Mouse (Mus musculus) liver, adult (tissue): ENCODE data around the gene Sox21.

Source experiments
- GATA4 ChIP-seq: IDR thresholded peaks from 2 replicates; pipeline ENCODE4 v1.6.1; 2014; ENCODE audit warnings: mild to moderate bottlenecking, low read length; ENCODE audit not compliant: insufficient replicate concordance

Gene Sox21

GRCm38 (mm10) chr14:118236886-118237289 is at the start of gene Sox21:
Sox21 (minus strand) TSS chr14:118237030.
- TF ChIP-seq GATA4: no peak

GRCm38 (mm10) chr14:118286096-118286495 is 49.3 kb upstream of the Sox21 start:
- TF ChIP-seq GATA4: no peak

DNA sequence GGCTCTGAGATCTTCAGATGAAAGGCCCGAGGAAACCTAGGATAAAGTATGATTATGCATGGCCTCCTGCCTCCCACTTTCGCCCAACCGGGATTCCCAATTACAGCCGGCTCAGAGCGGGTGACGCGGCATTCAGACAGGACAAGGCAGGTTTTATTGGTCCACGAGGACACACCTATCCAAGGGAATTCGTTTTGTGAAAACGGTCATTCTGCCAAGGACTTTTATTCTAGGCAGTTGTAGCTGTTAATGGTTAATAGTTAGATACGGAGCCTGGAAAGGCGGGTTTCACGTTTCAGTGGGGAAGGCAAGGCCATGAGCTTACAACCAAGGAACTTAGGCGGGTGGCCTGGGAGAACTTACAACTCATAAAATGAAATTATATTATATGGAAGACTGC is 46.1 kb upstream of the Sox21 start:
- TF ChIP-seq GATA4: no peak

DNA sequence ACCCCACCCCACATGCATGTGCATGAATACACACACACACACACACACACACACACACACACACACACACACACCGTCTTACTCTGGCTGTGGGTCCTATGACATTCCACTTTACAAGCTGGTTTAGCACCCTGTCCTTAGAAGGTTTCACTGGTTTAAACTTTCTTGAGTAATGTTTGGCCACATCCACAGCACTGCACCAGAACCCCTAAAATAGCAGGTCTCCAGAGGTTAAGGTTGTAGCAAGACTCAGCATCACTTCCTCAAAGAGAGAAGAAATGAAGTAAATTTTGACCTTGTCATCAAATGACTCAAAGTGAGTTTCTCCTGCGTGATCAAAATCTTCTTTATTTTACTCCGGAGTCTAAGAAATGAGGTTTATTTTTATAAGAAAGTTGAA is 45.4 kb upstream of the Sox21 start:
- no peak for TF ChIP-seq GATA4

DNA sequence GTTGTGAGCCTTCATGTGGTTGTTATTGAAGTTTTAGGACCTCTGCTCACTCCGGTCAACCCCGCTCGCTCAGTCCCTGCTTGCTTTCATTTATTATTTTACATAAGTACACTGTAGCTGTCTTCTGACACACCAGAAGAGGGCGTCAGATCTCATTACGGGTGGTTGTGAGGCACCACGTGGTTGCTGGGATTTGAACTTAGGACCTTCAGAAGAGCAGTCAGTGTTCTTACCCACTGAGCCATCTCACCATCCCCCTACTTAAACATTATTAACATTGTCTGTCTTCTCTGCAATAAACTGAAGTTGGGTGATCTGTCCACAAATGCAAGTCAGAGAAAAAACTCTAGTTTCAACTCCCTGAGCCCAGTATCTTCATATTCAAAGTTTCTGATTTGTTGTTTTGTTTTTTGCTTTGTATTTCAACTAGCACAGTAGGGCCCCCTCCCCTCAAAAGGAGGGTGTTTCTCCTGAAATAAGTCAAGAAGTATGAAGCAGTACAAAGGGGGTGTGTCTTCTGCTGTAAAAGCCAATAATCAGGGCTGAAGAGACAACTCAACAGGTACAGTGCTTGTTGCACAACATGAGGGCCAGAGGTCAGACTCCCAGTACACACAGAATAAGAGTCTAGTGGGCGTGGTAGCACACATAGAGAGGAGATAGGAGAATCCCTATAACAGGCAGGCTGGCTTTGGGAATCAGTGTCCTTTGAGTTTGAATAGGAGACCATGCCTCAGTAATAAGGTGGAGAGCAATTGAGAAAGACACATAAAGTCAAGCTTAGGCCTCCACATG is 41.1 kb upstream of the Sox21 start:
- TF ChIP-seq GATA4: no peak

DNA sequence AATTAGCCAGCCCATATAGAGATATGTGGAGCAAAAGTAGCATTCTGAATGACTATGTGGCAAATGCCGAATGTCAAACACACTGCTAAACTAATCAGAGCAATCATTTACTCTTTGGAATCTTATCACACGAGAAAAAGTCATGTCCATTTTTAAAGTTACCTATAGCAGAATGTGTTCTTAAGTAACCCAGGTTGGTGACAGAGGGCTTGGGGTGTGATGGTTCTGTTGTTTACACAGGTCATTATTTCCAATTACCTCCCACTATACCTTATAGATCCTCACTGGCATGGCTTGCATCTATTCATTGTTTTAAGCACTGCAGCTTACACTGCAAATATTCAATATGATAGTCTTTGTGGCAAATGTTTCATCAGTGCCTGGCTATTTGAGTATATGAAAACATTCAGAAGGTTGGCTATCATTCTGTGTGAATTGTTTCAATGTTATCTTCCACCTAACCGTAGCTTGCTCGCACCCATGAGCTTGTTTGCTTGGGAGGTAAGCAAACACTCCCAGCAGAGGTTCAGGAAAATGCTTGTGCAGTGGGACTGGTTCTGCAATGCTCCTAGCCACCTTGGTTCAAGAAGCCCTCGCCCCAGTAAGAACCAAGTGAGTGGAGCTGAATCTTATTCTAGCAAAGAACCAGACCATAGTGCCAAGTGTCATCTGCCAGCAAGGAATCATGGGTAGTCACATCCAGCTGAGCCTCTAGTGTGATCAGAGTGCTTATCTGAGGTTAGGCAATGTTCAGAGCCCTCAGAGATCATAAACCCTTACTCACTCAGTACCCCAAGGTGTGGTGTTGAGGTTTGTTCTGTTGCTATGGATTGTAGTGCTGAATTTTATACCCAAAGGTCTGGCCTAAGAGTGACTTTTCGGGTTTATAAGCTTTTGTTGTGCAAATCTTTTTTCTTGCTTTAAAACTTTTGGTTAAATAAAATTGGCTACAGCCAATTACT is 36.0 kb upstream of the Sox21 start:
- no peak for TF ChIP-seq GATA4

- no peak for TF ChIP-seq GATA4
These were observed 32.0 kb upstream of the Sox21 start for GRCm38 (mm10) chr14:118268849-118269248.

DNA sequence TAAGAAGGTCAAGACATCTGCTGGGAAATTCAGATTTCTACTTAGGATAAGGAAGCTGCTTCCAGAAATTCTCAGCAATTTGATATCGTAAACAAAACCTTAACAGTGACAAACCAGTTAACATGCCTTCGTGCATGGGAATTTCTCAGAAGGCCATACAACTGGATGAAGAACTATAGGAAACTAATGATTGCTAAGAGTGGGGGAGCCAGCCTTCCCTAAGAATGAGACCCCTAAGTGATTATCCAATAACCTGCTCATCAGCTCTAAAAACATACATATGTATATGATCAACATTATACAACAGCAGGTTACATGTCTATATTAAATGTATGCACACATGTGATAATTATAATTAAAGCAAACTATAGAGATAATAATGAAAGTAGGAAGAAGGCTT is 29.8 kb upstream of the Sox21 start, which contains the start of gene Gm9376:
Gene Gm9376, plus strand, starts transcription at position 301 of the 400 bp plus-strand sequence.
- no peak for TF ChIP-seq GATA4

- no peak for TF ChIP-seq GATA4
These were observed 16.6 kb upstream of the Sox21 start for GRCm38 (mm10) chr14:118253381-118253780.

DNA sequence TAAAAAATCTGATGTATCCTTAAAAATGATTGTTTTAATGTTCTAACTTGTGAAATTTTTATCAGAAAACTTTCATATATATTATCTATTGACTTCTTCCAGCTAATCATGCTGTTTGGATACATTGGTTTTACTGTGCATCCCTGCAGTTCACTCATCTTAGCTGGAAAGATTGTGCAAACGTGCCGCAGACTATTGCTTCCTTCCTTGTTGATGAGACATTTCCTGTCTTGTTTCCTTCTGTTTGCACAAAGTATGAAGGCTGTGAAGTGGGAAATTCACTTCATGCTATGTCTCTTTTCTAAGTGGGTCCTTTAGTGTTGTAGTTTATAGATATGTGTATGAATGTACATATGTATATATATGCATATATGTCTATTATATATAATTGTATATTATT is 4.6 kb upstream of the Sox21 start:
- no peak for TF ChIP-seq GATA4

DNA sequence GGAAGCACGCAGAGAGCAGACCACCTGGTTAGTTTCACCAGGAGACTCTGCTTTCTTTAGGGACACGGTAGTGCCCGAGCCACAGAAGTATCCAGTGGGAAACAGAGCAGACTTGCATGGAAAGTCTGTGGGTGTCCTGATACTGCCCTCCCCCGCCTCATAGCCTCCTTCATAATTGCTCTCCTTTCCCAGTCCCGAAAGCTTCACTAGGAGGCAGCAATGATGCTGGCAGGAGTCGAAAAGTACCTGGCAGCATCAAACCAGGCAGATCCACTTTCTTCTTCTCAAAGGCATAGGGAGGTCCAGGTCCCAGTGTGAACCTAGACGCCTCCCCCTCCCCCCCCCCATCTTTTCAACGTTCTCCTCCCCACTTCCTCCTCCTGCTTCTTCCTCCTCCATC is 2.5 kb upstream of the Sox21 start:
- no peak for TF ChIP-seq GATA4

DNA sequence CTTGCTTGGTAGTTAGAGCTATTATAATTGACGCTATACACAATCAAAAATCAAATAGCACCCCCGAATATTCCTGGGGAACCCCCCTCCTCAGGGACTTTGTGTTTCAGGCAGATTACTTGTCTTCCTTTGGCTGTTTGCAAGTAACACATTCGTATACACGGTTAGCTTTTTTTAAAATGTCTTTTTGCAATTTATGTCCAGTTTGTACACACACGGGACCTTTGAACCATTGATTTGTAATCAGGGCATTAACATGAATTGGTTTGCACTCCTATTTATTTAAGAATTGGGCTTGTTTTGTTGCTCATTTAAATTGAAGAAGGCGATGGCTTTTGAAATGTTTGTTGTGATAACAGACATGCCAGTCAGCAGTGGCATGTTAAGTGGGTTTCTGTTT is 956 bp upstream of the Sox21 start:
- no peak for TF ChIP-seq GATA4

- no peak for TF ChIP-seq GATA4
These were observed 601 bp downstream of the Sox21 start for GRCm38 (mm10) chr14:118235973-118236885.

DNA sequence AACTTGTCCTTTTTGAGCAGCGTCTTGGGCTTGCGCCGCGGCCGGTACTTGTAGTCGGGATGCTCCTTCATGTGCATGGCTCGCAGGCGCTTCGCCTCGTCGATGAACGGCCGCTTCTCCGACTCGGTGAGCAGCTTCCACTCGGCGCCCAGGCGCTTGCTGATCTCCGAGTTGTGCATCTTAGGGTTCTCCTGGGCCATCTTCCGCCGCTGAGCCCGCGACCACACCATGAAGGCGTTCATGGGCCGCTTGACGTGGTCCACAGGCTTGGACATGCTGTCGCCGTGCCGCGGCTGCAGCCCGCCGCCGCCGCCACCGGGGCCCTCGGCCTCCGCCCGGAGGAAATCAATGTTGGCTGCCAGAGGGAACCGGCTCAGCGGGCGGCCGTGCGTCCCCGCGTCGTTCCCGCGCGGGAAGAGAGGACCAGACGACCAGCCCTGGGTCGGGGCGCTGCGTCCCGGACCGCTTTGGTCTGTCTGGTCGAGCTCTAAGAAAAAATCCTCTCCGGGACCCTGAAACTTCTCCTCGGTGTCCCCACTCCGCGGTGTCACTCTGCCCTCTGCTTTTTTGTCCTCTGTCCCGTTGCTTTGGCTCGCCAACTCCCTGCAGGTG is 1.4 kb downstream of the Sox21 start:
- TF ChIP-seq GATA4: no peak
